Mouse (Mus musculus): Measurements from ENCODE around the gene Cabp7. TPM values are rescaled to one million over a fixed set of nuclear protein-coding genes. Genes with fewer than 3 reads are reported as not detected.

Gene Cabp7
- polyA plus RNA-seq (2012; rRNA removed): 3.3 and 4.7 TPM in 2 replicates

DNA sequence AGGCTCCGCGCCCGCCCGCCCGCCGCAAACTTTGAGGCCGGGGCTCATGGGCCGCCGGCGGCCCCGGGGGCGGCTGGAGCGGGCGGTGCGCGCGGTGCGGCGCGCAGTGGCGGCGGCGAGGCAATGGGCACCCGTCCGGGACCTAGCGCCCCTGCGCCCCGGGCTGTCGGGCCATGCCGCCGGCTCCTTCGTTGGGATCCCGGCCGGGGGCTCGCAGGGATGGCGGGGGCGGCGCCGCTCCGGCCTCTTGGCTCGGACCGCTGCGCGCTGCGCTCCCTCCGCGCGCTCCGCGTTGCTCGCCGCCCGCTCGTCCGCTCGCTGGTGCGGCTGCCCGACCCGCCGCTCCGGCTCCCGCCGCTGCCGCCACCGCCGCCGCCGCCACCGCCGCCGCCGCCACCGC is at the start of gene Cabp7:
Gene Cabp7 (minus strand): TSS at position 46 of the 400 bp plus-strand sequence.

DNA sequence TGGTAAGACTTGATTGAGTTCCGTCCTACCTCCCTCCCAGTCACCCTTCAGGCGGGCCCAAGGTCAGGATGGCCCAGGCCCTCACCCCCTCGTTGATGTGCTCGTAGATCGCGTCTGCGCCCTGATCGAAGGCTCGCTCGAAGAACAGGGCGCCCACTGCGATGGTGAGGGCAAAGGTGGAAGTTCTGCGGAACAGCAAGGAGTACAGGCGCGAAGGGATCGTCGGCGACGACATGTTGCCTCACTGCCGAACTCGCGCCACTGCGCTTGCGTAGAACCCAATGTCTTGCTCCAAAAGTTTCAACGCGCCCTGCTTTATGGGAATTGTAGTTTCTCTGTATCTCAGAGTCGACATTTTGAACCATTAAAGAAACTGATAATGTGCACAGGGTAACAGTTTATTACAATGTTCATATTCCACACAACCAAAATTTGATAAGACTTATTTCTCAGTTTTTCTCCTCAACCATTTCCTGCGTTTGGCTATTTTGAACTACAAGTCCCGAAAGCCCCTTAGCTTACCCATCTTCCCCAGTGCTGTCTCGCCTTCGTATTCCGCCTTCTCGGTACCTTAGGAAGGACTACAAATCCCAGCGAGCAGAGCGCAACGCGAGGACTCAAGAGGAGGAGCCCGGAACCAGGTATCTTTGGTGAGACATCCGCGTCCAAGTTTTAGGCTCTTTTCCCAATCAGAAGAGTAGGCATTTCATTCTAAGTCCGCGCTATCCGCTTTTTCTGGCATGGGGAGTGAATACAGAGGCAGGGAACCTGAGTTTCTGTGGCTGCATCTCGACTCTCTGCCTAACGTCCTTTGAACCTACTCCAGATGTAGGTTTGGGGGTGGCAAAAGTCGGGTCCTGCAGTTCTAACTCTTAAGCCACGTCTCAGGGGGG is 42.3 kb downstream of the Cabp7 start, which contains the start of the genes Uqcr10 and Zmat5:
Gene Uqcr10 (minus strand): TSS at position 271 of the 893 bp plus-strand sequence.
Gene Zmat5 (plus strand): TSS at position 607 of the 893 bp plus-strand sequence.

Other genes with a start within 250 kb of the Cabp7 start
- gene Mtmr3, start 151.9 kb downstream of the Cabp7 start, polyA plus RNA-seq (2012; rRNA removed): 41.7 and 43.3 TPM in 2 replicates
- not detected in 2 replicates for gene Gm11032, start 126.7 kb downstream of the Cabp7 start, polyA plus RNA-seq (2012; rRNA removed)
- 33.2 and 34.8 TPM in 2 replicates for gene Ascc2, start 109.0 kb downstream of the Cabp7 start, polyA plus RNA-seq (2012; rRNA removed)
- gene Uqcr10, start 42.4 kb downstream of the Cabp7 start, polyA plus RNA-seq (2012; rRNA removed): 747 and 762 TPM in 2 replicates
- gene Zmat5, start 42.1 kb downstream of the Cabp7 start, polyA plus RNA-seq (2012; rRNA removed): 48.4 and 56.2 TPM in 2 replicates
- 77.6 and 81.7 TPM in 2 replicates for gene Nf2, start 102.8 kb upstream of the Cabp7 start, polyA plus RNA-seq (2012; rRNA removed)
- gene Nipsnap1, start 127.2 kb upstream of the Cabp7 start, polyA plus RNA-seq (2012; rRNA removed): 89.9 and 101 TPM in 2 replicates
- gene Thoc5, start 148.5 kb upstream of the Cabp7 start, polyA plus RNA-seq (2012; rRNA removed): 73.5 and 88.3 TPM in 2 replicates
- gene Nefh, start 201.3 kb upstream of the Cabp7 start, polyA plus RNA-seq (2012; rRNA removed): 2.9 and 3.4 TPM in 2 replicates
- 94.5 and 94.7 TPM in 2 replicates for gene Ap1b1, start 240.0 kb upstream of the Cabp7 start, polyA plus RNA-seq (2012; rRNA removed)